Mouse (Mus musculus) testis, adult 2 months (tissue): Measurements from ENCODE around the gene Ube2f.

Experiments
- CTCF ChIP-seq: fragments of 200-500 bp; IDR thresholded peaks from 2 replicates; pipeline ENCODE4 v1.5.1; 2012; ENCODE audit warnings: low read depth, mild to moderate bottlenecking, inconsistent platforms, low read length, moderate library complexity; ENCODE audit not compliant: control insufficient read depth, insufficient read depth, insufficient replicate concordance
- POLR2A ChIP-seq: fragments of 200-500 bp; IDR thresholded peaks from 2 replicates; pipeline ENCODE4 v1.6.1; 2012; ENCODE audit warnings: low read depth, mild to moderate bottlenecking, inconsistent platforms, low read length, moderate library complexity; ENCODE audit not compliant: control insufficient read depth

DNA sequence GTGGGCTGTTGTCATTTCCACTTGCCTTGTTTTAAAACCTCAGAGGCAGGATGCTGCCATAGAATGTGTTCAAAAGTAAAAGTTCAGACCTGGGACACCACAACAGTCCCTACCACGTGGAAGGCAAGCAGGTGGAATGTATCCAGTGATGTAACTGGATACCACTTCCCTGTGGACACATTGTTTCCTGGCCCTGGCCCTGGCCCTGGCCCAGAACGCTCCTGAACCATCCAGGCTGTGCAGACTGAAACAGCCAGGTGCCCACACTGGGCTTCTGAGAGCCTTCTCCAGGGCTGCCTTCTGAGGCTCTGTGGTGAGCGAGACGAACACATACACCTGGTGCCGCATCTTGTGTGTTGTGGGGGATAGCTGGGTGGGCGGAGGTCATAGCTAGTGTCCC, 44.5 kb upstream of the Ube2f start:
- TF ChIP-seq POLR2A: no peak
- TF ChIP-seq CTCF: no peak
